Mouse (Mus musculus) stomach, postnatal 0 days (tissue): ENCODE results near the gene Trim25. TPM values are rescaled to one million over a fixed set of nuclear protein-coding genes. Genes with fewer than 3 reads are reported as not detected.

Source experiments
- ATAC-seq: fragments of 200-750 bp; cut with Nextera tagmentation; 2 replicates; pipeline ENCODE4 v1.8.0; 2017; ENCODE audit not compliant: low FRiP score, low TSS enrichment
- DNase-seq: peaks from one replicate; pipeline ENCODE4 v3.0.0-alpha.2; 2016; ENCODE audit warnings: low spot score
- H3K27ac ChIP-seq: fragments of 300-500 bp; sonication (generic); replicated peaks from 2 replicates; pipeline ENCODE4 v1.5.1; 2014; ENCODE audit warnings: mild to moderate bottlenecking, control low read depth
- H3K27me3 ChIP-seq: fragments of 300-500 bp; sonication (generic); 2 replicates; pipeline ENCODE4 v1.6.1; 2014; ENCODE audit warnings: low read length; ENCODE audit not compliant: control insufficient read depth, insufficient read depth
- H3K36me3 ChIP-seq: fragments of 300-500 bp; sonication (generic); 2 replicates; pipeline ENCODE4 v1.6.1; 2014; ENCODE audit warnings: low read length, mixed read lengths; ENCODE audit not compliant: control insufficient read depth, insufficient read depth
- H3K4me1 ChIP-seq: fragments of 300-500 bp; sonication (generic); replicated peaks from 2 replicates; pipeline ENCODE4 v1.6.1; 2014; ENCODE audit warnings: antibody characterized with exemption; ENCODE audit not compliant: control insufficient read depth, insufficient read depth
- H3K4me2 ChIP-seq: fragments of 300-500 bp; sonication (generic); replicated peaks from 2 replicates; pipeline ENCODE4 v1.6.1; 2014; ENCODE audit warnings: low read depth, mild to moderate bottlenecking, control low read depth, moderate library complexity
- H3K4me3 ChIP-seq: fragments of 300-500 bp; sonication (generic); 2 replicates; pipeline ENCODE4 v1.5.1; 2014; ENCODE audit warnings: low read depth, low read length, control low read depth
- H3K9ac ChIP-seq: fragments of 300-500 bp; sonication (generic); 2 replicates; pipeline ENCODE4 v1.6.1; 2014; ENCODE audit warnings: mild to moderate bottlenecking, low read length, control low read depth, mixed read lengths
- H3K9me3 ChIP-seq: fragments of 300-500 bp; sonication (generic); 2 replicates; pipeline ENCODE4 v1.6.1; 2016; ENCODE audit warnings: low read length; ENCODE audit not compliant: control insufficient read depth
- CTCF ChIP-seq: IDR thresholded peaks from 2 replicates; pipeline ENCODE4 v1.5.1; 2016; ENCODE audit warnings: antibody characterized with exemption, low read depth, mild to moderate bottlenecking, moderate library complexity
- EP300 ChIP-seq: optimal IDR thresholded peaks from 2 replicates; pipeline ENCODE3; 2016; ENCODE audit warnings: antibody characterized with exemption
- WGBS: fragments of 180-500 bp; shearing (Covaris S2); extraction: QIAGEN DNeasy Blood & Tissue Kit; methylation state at CpG from one replicate; pipeline ENCODE4 v1.1.7; 2014; 5-methylcytosine and 5-hydroxymethylcytosine counted together
- polyA plus RNA-seq: library from polyadenylated mRNA; unstranded; fragments of >200 nt; fragmentation: Nextera tagmentation; extraction: Ambion mirVana; gene quantifications from 2 replicates; pipeline ENCODE4 v1.2.1, GENCODE M21; 2015

Gene Trim25
- polyA plus RNA-seq, 1 experiment from 2014 or later = 29.5 TPM

GRCm38 (mm10) chr11:88970202-88970732 lies 28.9 kb upstream of the Trim25 start, which contains the start of gene Coil:
Gene Coil, plus strand, starts transcription at chr11:88970252.
- Histone ChIP-seq H3K4me1 (no peaks in the 10 kb centered on the region; the same call in 1 of the 2 replicates), H3K27me3 (no peaks in the 10 kb centered on the region), H3K4me3 (no peak within 1 kb of the TSS), H3K4me2 (no peak within 1 kb of the TSS), H3K9ac (no peak within 1 kb of the TSS), H3K36me3 (no peaks in the 10 kb centered on the region), H3K27ac (no peak within 1 kb of the TSS), H3K9me3 (no peaks in the 10 kb centered on the region)
- TF ChIP-seq EP300 (no peak), CTCF (no peak)
- WGBS = 44% methylated on average over 2 of the region's 2 CpGs
- DNase-seq (peak; percentile 40), ATAC-seq (no peak)

DNA sequence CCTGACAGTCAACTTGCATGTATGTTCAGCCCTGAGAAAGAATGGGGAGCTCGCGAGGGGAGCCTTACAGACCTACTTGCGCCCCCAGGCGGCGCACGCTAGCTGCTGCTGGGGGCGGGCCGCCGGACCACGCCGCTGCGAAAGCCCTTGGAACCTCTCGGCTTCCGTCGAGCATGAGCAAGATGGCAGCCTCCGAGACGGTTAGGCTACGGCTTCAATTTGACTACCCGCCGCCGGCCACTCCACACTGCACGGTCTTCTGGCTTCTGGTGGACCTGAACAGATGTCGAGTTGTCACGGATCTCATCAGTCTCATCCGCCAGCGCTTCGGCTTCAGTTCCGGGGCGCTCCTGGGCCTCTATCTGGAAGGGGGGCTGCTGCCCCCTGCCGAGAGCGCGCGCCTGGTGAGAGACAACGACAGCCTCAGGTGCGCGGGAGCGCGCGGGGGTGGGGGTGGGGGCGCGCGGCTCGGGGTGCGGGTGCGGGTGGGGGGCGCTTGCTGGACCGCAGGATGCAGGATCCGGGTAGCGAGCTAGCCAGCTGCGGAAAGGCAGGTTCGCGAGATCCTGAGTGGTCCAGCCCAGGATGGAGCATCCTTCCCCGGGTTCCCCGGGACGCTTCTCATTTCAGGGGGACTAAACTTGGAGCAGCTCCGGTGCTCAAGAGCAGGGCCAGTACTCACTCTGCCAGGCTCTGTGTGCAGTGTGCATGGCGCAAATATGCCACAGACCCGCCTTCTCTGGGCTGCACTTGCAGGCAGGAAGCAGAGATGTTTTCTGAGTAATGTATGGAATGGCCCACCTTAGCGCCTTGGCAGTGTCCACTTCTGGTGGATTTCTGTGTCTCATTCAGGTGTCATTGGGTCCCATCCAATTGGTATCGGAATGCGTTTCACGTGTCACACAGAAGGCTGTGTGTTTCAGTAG lies 25.1 kb upstream of the Trim25 start:
- H3K4me3 ChIP-seq = peak overlapping the region; percentile 77
- WGBS = under 1% methylated on average over 56 of the region's 62 CpGs
- DNase-seq (peak; percentile 95), ATAC-seq (peak; percentile 85)
- peak overlapping the region; percentile 79 for H3K9ac ChIP-seq
- H3K4me1 ChIP-seq = no peaks in the 10 kb centered on the region; the same call in 1 of the 2 replicates
- peak overlapping the region; percentile 82 for H3K27ac ChIP-seq
- H3K36me3 ChIP-seq = no peaks in the 10 kb centered on the region
- H3K9me3 ChIP-seq = no peaks in the 10 kb centered on the region
- H3K4me2 ChIP-seq = peak overlapping the region; percentile 80
- H3K27me3 ChIP-seq = no peaks in the 10 kb centered on the region
- TF ChIP-seq EP300 (peak; percentile 47), CTCF (peak; percentile 92)

DNA sequence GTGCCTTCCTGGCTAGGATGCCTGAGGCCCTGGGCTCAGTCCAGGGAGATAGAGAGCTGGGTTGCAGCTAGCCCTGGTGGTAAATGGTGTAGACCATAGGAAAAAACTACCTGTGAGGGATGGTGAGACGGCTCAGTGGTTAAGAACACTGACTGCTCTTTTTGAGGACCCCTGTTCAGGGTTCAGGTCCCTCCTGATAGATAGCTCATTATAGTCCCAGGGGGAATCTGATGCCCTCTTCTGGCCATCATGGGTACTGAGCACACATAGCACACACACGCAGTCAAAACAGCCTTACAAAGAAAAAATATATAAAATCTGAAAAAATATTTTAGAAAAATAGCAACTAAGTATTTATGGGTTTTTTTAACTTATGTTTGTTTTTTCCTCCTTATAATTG lies 22.9 kb upstream of the Trim25 start:
- Histone ChIP-seq H3K27me3 (no peaks in the 10 kb centered on the region), H3K4me3 (no peak overlapping the region), H3K4me2 (no peak overlapping the region), H3K9me3 (no peaks in the 10 kb centered on the region), H3K4me1 (no peaks in the 10 kb centered on the region; the same call in 1 of the 2 replicates), H3K36me3 (no peaks in the 10 kb centered on the region), H3K9ac (no peak overlapping the region), H3K27ac (no peak overlapping the region)
- DNase-seq (no peak), ATAC-seq (no peak)
- TF ChIP-seq EP300 (no peak), CTCF (peak; percentile 63)
- 98% methylated on average over 2 of the region's 2 CpGs for WGBS

- Histone ChIP-seq H3K36me3 (peaks cover 3% of the 10 kb centered on the region; the same call in 1 of the 2 replicates), H3K9me3 (no peaks in the 10 kb centered on the region), H3K9ac (no peak overlapping the region), H3K4me1 (no peaks in the 10 kb centered on the region; the same call in 1 of the 2 replicates), H3K27me3 (no peaks in the 10 kb centered on the region), H3K4me3 (no peak overlapping the region), H3K27ac (no peak overlapping the region), H3K4me2 (no peak overlapping the region)
- 91% methylated on average over 5 of the region's 5 CpGs for WGBS
- ATAC-seq (no peak), DNase-seq (no peak)
- TF ChIP-seq CTCF (no peak), EP300 (no peak)
Measured at GRCm38 (mm10) chr11:88977188-88977587, 22.0 kb upstream of the Trim25 start.

GRCm38 (mm10) chr11:88981337-88981736 lies 17.8 kb upstream of the Trim25 start:
- no peak overlapping the region for H3K9ac ChIP-seq
- H3K36me3 ChIP-seq = peaks cover 8% of the 10 kb centered on the region; the same call in 1 of the 2 replicates
- H3K9me3 ChIP-seq = no peaks in the 10 kb centered on the region
- no peak overlapping the region for H3K4me2 ChIP-seq
- H3K27me3 ChIP-seq = no peaks in the 10 kb centered on the region
- TF ChIP-seq EP300 = no peak
- TF ChIP-seq CTCF = no peak
- no peaks in the 10 kb centered on the region for H3K4me1 ChIP-seq
- H3K4me3 ChIP-seq = no peak overlapping the region
- ATAC-seq = no peak
- 83% methylated on average over 8 of the region's 8 CpGs for WGBS
- H3K27ac ChIP-seq = no peak overlapping the region
- no peak for DNase-seq
